Mouse (Mus musculus) G1E (cell line): ENCODE results near the gene Znfx1.

ENCODE experiments used
- CTCF ChIP-seq: IDR thresholded peaks from 2 replicates; pipeline ENCODE4 v1.5.1; 2012; ENCODE audit warnings: low read depth, low read length, inconsistent platforms, mixed read lengths
- GATA1 ChIP-seq: IDR thresholded peaks from 2 replicates; pipeline ENCODE4 v1.6.1; 2012; ENCODE audit warnings: borderline replicate concordance, low read length, inconsistent platforms, mixed read lengths
- GATA2 ChIP-seq: IDR thresholded peaks from 2 replicates; pipeline ENCODE4 v1.6.1; 2012; ENCODE audit warnings: low read depth, low read length, inconsistent platforms, borderline replicate concordance
- POLR2AphosphoS5 ChIP-seq: IDR thresholded peaks from 2 replicates; pipeline ENCODE4 v1.6.1; 2012; ENCODE audit warnings: low read depth, low read length, inconsistent platforms; ENCODE audit not compliant: insufficient replicate concordance
- TAL1 ChIP-seq: conservative IDR thresholded peaks from 2 replicates; pipeline ENCODE4 v1.6.1; 2012; ENCODE audit warnings: low read depth, low read length, inconsistent platforms, mixed read lengths

DNA sequence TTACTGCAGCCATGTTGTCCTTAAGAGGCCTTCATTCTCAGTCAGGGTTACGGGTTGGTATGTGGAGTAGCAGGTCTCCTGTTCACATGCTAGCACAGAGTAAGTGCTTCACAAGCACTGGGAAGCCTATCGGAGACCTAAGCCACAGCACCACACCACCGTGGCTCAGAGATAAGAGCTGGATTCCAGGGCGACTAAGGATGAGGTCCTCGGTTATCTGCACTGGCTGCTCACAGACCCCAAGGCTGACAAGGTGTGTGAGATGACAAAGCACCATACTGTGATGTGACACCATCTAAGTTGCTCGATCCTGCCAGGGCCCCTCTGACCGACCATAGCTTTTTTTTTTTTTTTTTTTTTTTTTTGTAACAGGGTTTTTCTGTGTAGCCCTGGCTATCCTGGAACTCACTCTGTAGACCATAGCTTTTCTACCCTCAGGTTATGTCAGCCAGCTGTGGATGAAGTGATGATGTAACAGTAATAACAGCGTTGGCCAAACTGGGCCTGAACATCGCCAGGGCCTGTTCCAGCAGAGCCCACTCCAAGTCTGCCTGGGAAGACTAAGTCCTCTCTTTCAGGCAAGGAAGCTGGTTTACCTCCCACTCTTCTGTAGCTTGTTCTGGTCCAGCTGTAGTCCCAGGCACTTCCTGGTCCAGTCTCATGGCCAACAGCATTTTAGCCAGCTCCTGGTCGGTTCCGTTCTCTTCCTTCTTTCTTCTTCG is 19.3 kb downstream of the Znfx1 start:
- TF ChIP-seq TAL1 (peak; percentile 99), CTCF (no peak), GATA2 (peak; percentile 89; the same call in 1 of the 2 replicates), GATA1 (no peak), POLR2AphosphoS5 (no peak)
